Mouse (Mus musculus) E14TG2a.4 (cell line): Measurements from ENCODE around the gene Hesx1.

Experiments used
- H3K27me3 ChIP-seq: 2 replicates; pipeline ENCODE4 v1.6.1; 2014; ENCODE audit warnings: low read length, control low read depth; ENCODE audit not compliant: insufficient read depth
- H3K36me3 ChIP-seq: 2 replicates; pipeline ENCODE4 v1.6.1; 2014; ENCODE audit warnings: low read length, control low read depth; ENCODE audit not compliant: insufficient read depth
- H3K4me1 ChIP-seq: replicated peaks from 2 replicates; pipeline ENCODE4 v1.6.1; 2014; ENCODE audit warnings: low read depth, low read length, control low read depth
- H3K4me3 ChIP-seq: replicated peaks from 2 replicates; pipeline ENCODE4 v1.5.1; 2014; ENCODE audit warnings: mild to moderate bottlenecking, low read length
- H3K9me3 ChIP-seq: 2 replicates; pipeline ENCODE4 v1.6.1; 2014; ENCODE audit warnings: low read length, control low read depth
- CTCF ChIP-seq: conservative IDR thresholded peaks from 2 replicates; pipeline ENCODE4 v1.5.1; 2014; ENCODE audit warnings: low read length
- NANOG ChIP-seq: IDR thresholded peaks from 2 replicates; pipeline ENCODE4 v1.6.1; 2014; ENCODE audit warnings: borderline replicate concordance, low read length, mixed read lengths
- POU5F1 ChIP-seq: IDR thresholded peaks from 2 replicates; pipeline ENCODE4 v1.6.1; 2014; ENCODE audit warnings: low read length, borderline replicate concordance

Hesx1 gene

DNA sequence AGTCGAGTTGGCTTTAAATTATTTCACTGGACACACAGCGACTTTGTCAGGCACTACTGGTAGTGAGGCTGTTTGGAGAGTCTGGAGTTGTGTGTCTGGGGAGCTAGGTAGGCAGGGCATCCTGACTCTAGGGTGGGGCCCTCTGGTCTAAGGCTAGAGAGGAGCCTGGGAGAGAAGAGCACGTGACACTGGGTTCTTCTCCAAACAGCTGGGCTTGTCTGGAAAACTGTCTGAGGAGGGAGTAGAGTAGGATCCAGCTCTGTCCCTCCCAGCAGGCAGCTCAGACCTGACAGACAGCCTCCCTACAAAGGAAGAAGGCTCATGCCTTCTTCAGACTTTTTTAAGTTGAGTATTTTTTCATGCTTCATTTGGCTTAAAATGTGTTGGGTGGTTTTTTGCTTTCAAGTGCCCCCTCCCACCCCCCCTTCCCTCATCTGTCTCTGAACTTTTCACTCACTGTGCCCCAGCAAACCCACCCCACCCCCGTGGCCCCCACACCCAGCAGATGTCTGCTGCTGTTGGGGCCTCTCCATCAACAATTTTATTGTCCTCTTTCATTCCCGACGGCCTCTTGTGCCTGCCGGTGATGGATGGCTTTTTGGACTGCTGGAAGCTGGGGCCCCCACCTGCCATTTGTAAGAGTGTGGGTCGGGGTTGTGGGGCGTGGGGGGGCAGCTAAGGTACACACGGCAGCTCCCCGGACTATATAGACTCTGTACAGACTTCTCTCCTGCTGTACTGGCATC is 50.2 kb downstream of the Hesx1 start:
- Histone ChIP-seq H3K36me3 (no peaks in the 10 kb centered on the region), H3K4me3 (peak overlapping the region; percentile 49), H3K9me3 (no peaks in the 10 kb centered on the region), H3K4me1 (peaks cover 86% of the 10 kb centered on the region), H3K27me3 (no peaks in the 10 kb centered on the region)
- TF ChIP-seq NANOG = no peak

DNA sequence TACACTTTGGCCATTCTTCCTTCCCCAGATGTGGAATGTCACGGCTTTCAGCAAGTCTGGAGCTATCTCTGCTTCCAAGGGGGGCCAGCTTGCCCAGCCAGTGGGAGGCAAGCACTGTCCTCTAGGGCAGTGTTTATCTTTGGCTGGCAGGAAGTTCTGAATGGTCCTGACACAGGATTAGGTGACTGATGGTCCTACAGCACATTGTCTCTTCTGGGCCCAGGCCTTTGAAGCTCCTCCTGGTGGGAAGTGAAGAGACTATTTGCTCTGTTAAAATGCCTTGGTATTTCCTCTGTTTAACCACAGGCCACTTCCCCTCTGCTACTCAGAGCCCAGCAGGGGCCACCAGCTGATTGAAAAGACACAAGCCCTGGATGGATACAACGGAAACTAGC is 50.7 kb downstream of the Hesx1 start:
- Histone ChIP-seq H3K4me3 (peak overlapping the region; percentile 49), H3K36me3 (peaks cover 1% of the 10 kb centered on the region; the same call in 1 of the 2 replicates), H3K9me3 (no peaks in the 10 kb centered on the region), H3K4me1 (peaks cover 92% of the 10 kb centered on the region), H3K27me3 (no peaks in the 10 kb centered on the region)
- TF ChIP-seq NANOG (peak; percentile 83), CTCF (no peak)

DNA sequence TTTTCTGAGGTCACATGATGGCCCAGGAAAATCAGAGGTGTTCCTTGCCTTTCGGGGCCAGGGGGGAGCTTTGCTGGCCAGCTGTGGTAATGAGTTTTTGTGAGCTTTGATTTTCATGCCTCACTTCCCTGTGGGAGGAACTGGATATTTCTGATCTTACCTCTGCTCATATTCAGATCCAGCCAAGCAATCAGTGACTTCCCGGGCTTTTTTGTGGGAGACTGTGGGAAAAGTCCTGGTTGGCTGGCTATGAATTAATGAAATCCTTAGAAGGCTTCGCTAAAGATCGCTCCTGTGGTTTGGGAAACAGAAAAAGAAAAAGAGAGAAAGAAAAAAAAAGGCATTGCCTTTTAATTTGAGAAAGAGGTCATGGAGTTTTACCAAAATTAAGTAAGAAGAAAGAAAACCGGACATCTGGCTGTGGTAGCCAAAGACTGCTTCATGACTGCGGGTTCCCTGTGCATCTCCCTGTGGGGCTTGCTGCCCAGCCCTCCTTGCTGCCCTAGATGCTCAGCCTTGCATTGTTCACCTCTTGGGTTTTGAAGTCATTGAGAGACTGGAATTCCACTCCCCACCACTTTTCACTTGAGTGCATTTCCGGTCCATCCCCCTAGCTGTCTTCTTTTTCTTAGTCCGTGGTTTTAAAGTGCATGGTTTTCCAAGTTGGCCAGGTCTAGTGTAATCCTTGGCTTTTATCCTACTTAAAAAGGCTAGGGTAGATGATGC is 54.2 kb downstream of the Hesx1 start:
- H3K27me3 ChIP-seq = no peaks in the 10 kb centered on the region
- peak overlapping the region; percentile 24 for H3K4me3 ChIP-seq
- H3K36me3 ChIP-seq = peaks cover 7% of the 10 kb centered on the region
- TF ChIP-seq POU5F1 = no peak
- peak; percentile 12; the same call in 1 of the 2 replicates for TF ChIP-seq NANOG
- no peak for TF ChIP-seq CTCF
- peaks cover 99% of the 10 kb centered on the region for H3K4me1 ChIP-seq
- H3K9me3 ChIP-seq = no peaks in the 10 kb centered on the region

DNA sequence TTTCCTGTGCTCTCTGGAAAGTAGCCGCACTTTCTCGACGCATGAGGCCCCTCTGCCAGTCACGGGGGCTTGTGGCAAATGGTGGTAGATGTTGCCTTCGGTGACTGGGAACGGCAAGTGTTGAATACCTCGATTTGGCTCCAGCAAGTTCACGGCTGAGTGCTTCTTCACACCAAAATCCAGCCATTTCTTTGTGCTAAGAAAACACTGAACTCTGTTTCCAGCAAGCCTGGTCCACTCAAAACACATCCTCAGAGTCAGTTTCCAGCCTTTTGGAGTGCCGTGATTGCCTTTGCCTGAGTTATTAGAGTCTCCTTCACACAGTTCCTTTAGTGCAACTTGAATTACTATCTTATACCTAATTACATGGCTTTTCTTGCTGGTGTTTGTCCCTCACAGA is 55.8 kb downstream of the Hesx1 start:
- Histone ChIP-seq H3K9me3 (no peaks in the 10 kb centered on the region), H3K4me3 (peak overlapping the region; percentile 61), H3K27me3 (no peaks in the 10 kb centered on the region), H3K4me1 (peaks cover 97% of the 10 kb centered on the region), H3K36me3 (peaks cover 15% of the 10 kb centered on the region)
- TF ChIP-seq CTCF = no peak
- TF ChIP-seq POU5F1 = no peak

DNA sequence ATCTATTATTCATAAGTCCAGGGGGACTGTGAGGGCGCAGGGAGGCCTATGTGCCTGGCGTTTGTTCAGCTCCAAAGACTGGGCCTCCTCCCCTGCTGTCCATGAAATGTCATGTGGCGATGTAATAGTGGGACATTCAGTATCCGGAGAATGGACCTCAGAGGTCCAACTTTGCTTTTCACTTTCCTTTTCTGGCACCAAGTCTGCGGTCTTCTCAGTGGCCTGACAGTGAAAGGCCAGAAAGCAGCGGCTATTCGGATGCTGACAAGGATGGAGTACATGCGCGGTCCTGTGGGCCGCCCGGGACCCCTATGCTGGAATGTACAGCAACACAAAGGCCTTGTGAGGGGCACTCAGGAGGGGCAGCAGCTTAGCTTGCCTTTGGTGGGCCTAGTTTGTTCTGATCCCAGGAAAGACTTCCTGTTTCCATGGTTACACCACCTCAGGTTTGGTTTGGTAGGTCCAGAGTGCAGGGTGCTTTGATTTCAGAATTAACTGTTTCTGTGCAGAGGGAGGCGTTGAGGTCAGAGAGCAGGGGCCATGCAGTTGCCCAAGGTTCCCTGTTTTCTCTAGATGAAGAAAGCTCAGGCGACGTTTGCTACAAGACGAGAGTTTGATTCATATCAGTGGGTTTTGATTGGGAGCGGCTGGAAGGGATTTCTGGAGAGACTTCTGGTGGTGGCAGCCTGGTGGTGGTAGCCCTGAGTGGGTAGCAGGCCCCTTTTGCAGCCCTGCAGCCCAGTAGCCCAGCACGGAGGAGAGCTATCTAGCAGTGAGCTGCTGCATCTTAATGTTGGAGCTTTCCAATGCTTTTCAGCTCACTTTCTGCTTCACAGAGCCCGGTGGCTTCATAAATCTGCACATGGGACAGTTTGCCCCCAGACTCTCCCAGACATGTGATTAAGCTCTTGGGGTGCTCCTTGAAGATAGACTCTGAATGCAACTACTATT is 56.6 kb downstream of the Hesx1 start:
- Histone ChIP-seq H3K4me3 (peak overlapping the region; percentile 61), H3K36me3 (peaks cover 20% of the 10 kb centered on the region), H3K27me3 (no peaks in the 10 kb centered on the region), H3K4me1 (peaks cover 95% of the 10 kb centered on the region), H3K9me3 (no peaks in the 10 kb centered on the region)
- no peak for TF ChIP-seq NANOG
- TF ChIP-seq CTCF = no peak
- TF ChIP-seq POU5F1 = no peak

DNA sequence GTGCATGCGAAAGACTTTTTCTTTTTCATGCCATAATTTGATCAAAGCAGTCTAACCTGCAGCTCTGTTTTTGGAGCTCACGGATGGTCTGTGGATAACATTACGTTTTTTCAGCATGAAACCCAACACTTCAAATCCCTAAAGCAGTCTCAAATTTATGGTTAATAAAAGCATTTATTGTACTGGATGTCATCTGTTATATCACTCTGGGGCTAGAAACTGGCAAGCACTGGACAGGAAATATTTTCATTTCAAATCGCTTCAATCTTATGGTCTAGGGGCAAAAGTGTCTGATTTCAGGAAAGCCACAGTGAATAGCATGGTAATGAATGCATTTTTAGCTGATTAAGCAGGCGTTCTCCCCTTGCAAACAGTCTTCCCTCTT is 57.3 kb downstream of the Hesx1 start:
- Histone ChIP-seq H3K4me1 (peaks cover 94% of the 10 kb centered on the region), H3K27me3 (no peaks in the 10 kb centered on the region), H3K36me3 (peaks cover 27% of the 10 kb centered on the region), H3K9me3 (no peaks in the 10 kb centered on the region), H3K4me3 (no peak overlapping the region)
- no peak for TF ChIP-seq POU5F1
- TF ChIP-seq NANOG = no peak
- no peak for TF ChIP-seq CTCF
